Mouse (Mus musculus) bone marrow, adult 2 months (tissue): ENCODE data around the gene Stox2. TPM values are rescaled to one million over a fixed set of nuclear protein-coding genes. Genes with fewer than 3 reads are reported as not detected.

Experiments used
- H3K27ac ChIP-seq: fragments of 200-500 bp; 2 replicates; pipeline ENCODE4 v1.5.1; 2012; ENCODE audit warnings: low read depth, mild to moderate bottlenecking, control low read depth, inconsistent platforms, low read length; ENCODE audit not compliant: control insufficient read depth, poor library complexity, insufficient read depth
- H3K4me1 ChIP-seq: fragments of 200-500 bp; 2 replicates; pipeline ENCODE4 v1.6.1; 2011; ENCODE audit warnings: low read length; ENCODE audit not compliant: control insufficient read depth, insufficient read depth
- H3K4me3 ChIP-seq: fragments of 200-500 bp; replicated peaks from 2 replicates; pipeline ENCODE3; 2011; ENCODE audit warnings: mild to moderate bottlenecking, low read depth, low read length, control low read depth; ENCODE audit not compliant: control insufficient read depth
- CTCF ChIP-seq: fragments of 200-500 bp; IDR thresholded peaks from 2 replicates; pipeline ENCODE4 v1.5.1; 2011; ENCODE audit warnings: low read length, control low read depth; ENCODE audit not compliant: control insufficient read depth, insufficient read depth
- POLR2A ChIP-seq: fragments of 200-500 bp; IDR thresholded peaks from 2 replicates; pipeline ENCODE4 v1.6.1; 2011; ENCODE audit warnings: low read depth, mild to moderate bottlenecking, control low read depth, low read length, borderline replicate concordance; ENCODE audit not compliant: control insufficient read depth
- WGBS: fragments of 180-500 bp; shearing (Covaris S2); methylation state at CpG from one replicate; pipeline ENCODE4 v1.1.7; 2018; 5-methylcytosine and 5-hydroxymethylcytosine counted together
- polyA plus RNA-seq: library from polyadenylated mRNA; stranded (reverse); fragments of >200 nt; gene quantifications from 2 replicates; pipeline ENCODE4 v1.2.4, GENCODE M21; 2011; ENCODE audit warnings: low replicate concordance; ENCODE audit not compliant: missing spikeins, insufficient read depth, insufficient read length

Gene Stox2
- polyA plus RNA-seq, 1 experiment, result 3.2 TPM

GRCm38 (mm10) chr8:47133381-47133780 lies 312.8 kb downstream of the Stox2 start:
- Histone ChIP-seq H3K4me1 (no peaks in the 10 kb centered on the region), H3K27ac (no peak overlapping the region), H3K4me3 (no peak overlapping the region)
- TF ChIP-seq CTCF (no peak), POLR2A (no peak)
- 77% methylated on average over 3 of the region's 3 CpGs for WGBS

Other genes starting within 250 kb of the Stox2 start
- 4.9 and 10.5 TPM in 2 replicates for gene Trappc11, start 87.1 kb upstream of the Stox2 start, polyA plus RNA-seq
- gene Rwdd4a, start 87.3 kb upstream of the Stox2 start, polyA plus RNA-seq, result 6.1 and 9.5 TPM in 2 replicates
- 31.1 and 31.8 TPM in 2 replicates for gene Ing2, start 229.2 kb upstream of the Stox2 start, polyA plus RNA-seq